Mouse (Mus musculus) embryonic fibroblast, embryonic 13.5 days (primary cell): ENCODE results near the gene Gm20696.

Source experiments
- CTCF ChIP-seq: IDR thresholded peaks from 2 replicates; pipeline ENCODE4 v1.5.1; 2011; ENCODE audit warnings: mild to moderate bottlenecking, control low read depth, low read length, moderate library complexity, borderline replicate concordance; ENCODE audit not compliant: insufficient read depth
- POLR2A ChIP-seq: IDR thresholded peaks from 2 replicates; pipeline ENCODE4 v1.6.1; 2011; ENCODE audit warnings: low read depth, mild to moderate bottlenecking, control low read depth, low read length, moderate library complexity

- TF ChIP-seq CTCF = no peak
- no peak for TF ChIP-seq POLR2A
These were observed 49.3 kb upstream of the Gm20696 start for GRCm38 (mm10) chr6:99715913-99716312.
